Mouse (Mus musculus) stomach, embryonic 14.5 days (tissue): ENCODE data around the gene Rsg1. TPM values are rescaled to one million over a fixed set of nuclear protein-coding genes. Genes with fewer than 3 reads are reported as not detected.

ENCODE experiments used
- ATAC-seq: fragments of 200-750 bp; cut with Nextera tagmentation; 2 replicates; pipeline ENCODE4 v1.8.0; 2017; ENCODE audit warnings: low read depth, moderate TSS enrichment; ENCODE audit not compliant: insufficient number of reproducible peaks, insufficient read depth, low FRiP score
- H3K27ac ChIP-seq: fragments of 300-500 bp; sonication (generic); 2 replicates; pipeline ENCODE4 v1.5.1; 2014; ENCODE audit warnings: mild to moderate bottlenecking, low read length, moderate library complexity, mixed read lengths
- H3K27me3 ChIP-seq: fragments of 300-500 bp; sonication (generic); 2 replicates; pipeline ENCODE4 v1.6.1; 2014; ENCODE audit warnings: low read length, control low read depth, mixed read lengths; ENCODE audit not compliant: control insufficient read depth, insufficient read depth
- H3K36me3 ChIP-seq: fragments of 300-500 bp; sonication (generic); 2 replicates; pipeline ENCODE4 v1.6.1; 2014; ENCODE audit warnings: mild to moderate bottlenecking, control low read depth, low read length, moderate library complexity, mixed read lengths; ENCODE audit not compliant: control insufficient read depth, insufficient read depth
- H3K4me1 ChIP-seq: fragments of 300-500 bp; sonication (generic); 2 replicates; pipeline ENCODE4 v1.6.1; 2014; ENCODE audit warnings: low read length, control low read depth, mixed read lengths; ENCODE audit not compliant: control insufficient read depth, insufficient read depth
- H3K4me2 ChIP-seq: fragments of 300-500 bp; sonication (generic); replicated peaks from 2 replicates; pipeline ENCODE4 v1.6.1; 2014; ENCODE audit warnings: low read depth, low read length, control low read depth
- H3K4me3 ChIP-seq: fragments of 300-500 bp; sonication (generic); 2 replicates; pipeline ENCODE4 v1.5.1; 2014; ENCODE audit warnings: low read depth, low read length, control low read depth
- H3K9ac ChIP-seq: fragments of 300-500 bp; sonication (generic); replicated peaks from 2 replicates; pipeline ENCODE4 v1.6.1; 2014; ENCODE audit warnings: low read depth, mild to moderate bottlenecking, control low read depth, low read length, moderate library complexity, mixed read lengths
- H3K9me3 ChIP-seq: fragments of 300-500 bp; sonication (generic); 2 replicates; pipeline ENCODE4 v1.6.1; 2016; ENCODE audit warnings: low read depth, low read length, control low read depth; ENCODE audit not compliant: control insufficient read depth
- WGBS: fragments of 180-500 bp; shearing (Covaris S2); extraction: QIAGEN DNeasy Blood & Tissue Kit; methylation state at CpG from one replicate; pipeline ENCODE4 v1.1.7; 2014; 5-methylcytosine and 5-hydroxymethylcytosine counted together
- polyA plus RNA-seq: library from polyadenylated mRNA; unstranded; fragments of >200 nt; fragmentation: Nextera tagmentation; extraction: Ambion mirVana; gene quantifications from 2 replicates; pipeline ENCODE4 v1.2.1, GENCODE M21; 2014

The Rsg1 gene
- polyA plus RNA-seq, 1 experiment from 2014 or later, result 6.5 TPM

GRCm38 (mm10) chr4:141268350-141268749 is 54.6 kb downstream of the Rsg1 start:
- Histone ChIP-seq H3K9me3 (no peaks in the 10 kb centered on the region), H3K4me3 (no peak overlapping the region), H3K27ac (no peak overlapping the region), H3K4me2 (no peak overlapping the region), H3K27me3 (no peaks in the 10 kb centered on the region), H3K36me3 (no peaks in the 10 kb centered on the region), H3K4me1 (peaks cover 4% of the 10 kb centered on the region; the same call in 1 of the 2 replicates), H3K9ac (no peak overlapping the region)
- no peak for ATAC-seq
- WGBS, result 82% methylated on average over 4 of the region's 4 CpGs

- Histone ChIP-seq H3K27me3 (no peaks in the 10 kb centered on the region), H3K36me3 (no peaks in the 10 kb centered on the region), H3K4me1 (peaks cover 8% of the 10 kb centered on the region; the same call in 1 of the 2 replicates), H3K9ac (no peak overlapping the region), H3K4me2 (no peak overlapping the region), H3K9me3 (no peaks in the 10 kb centered on the region), H3K4me3 (no peak overlapping the region), H3K27ac (no peak overlapping the region)
- ATAC-seq, result no peak
- 77% methylated on average over 6 of the region's 6 CpGs for WGBS
Measured at GRCm38 (mm10) chr4:141269080-141269479, 55.3 kb downstream of the Rsg1 start.

- H3K4me2 ChIP-seq, result no peak overlapping the region
- H3K27me3 ChIP-seq, result no peaks in the 10 kb centered on the region
- H3K9me3 ChIP-seq, result no peaks in the 10 kb centered on the region
- no peak overlapping the region for H3K27ac ChIP-seq
- H3K4me1 ChIP-seq, result peaks cover 13% of the 10 kb centered on the region; the same call in 1 of the 2 replicates
- H3K4me3 ChIP-seq, result no peak overlapping the region
- H3K36me3 ChIP-seq, result no peaks in the 10 kb centered on the region
- no peak overlapping the region for H3K9ac ChIP-seq
- WGBS, result 58% methylated on average over 15 of the region's 15 CpGs
- no peak for ATAC-seq
Measured at GRCm38 (mm10) chr4:141270201-141270940, 56.6 kb downstream of the Rsg1 start.

- Histone ChIP-seq H3K36me3 (no peaks in the 10 kb centered on the region), H3K4me3 (no peak overlapping the region), H3K9ac (no peak overlapping the region), H3K9me3 (no peaks in the 10 kb centered on the region), H3K27ac (no peak overlapping the region), H3K4me2 (no peak overlapping the region), H3K27me3 (no peaks in the 10 kb centered on the region), H3K4me1 (peaks cover 13% of the 10 kb centered on the region; the same call in 1 of the 2 replicates)
- 71% methylated on average over 7 of the region's 7 CpGs for WGBS
- ATAC-seq, result no peak
Measured at GRCm38 (mm10) chr4:141271228-141271627, 57.5 kb downstream of the Rsg1 start.

- no peaks in the 10 kb centered on the region for H3K9me3 ChIP-seq
- H3K36me3 ChIP-seq, result no peaks in the 10 kb centered on the region
- H3K9ac ChIP-seq, result no peak overlapping the region
- WGBS, result 69% methylated on average over 6 of the region's 6 CpGs
- no peak overlapping the region for H3K27ac ChIP-seq
- H3K4me2 ChIP-seq, result no peak overlapping the region
- ATAC-seq, result no peak
- no peak overlapping the region for H3K4me3 ChIP-seq
- H3K27me3 ChIP-seq, result no peaks in the 10 kb centered on the region
- H3K4me1 ChIP-seq, result peaks cover 13% of the 10 kb centered on the region; the same call in 1 of the 2 replicates
Measured at GRCm38 (mm10) chr4:141271721-141272120, 58.0 kb downstream of the Rsg1 start.

- no peaks in the 10 kb centered on the region for H3K36me3 ChIP-seq
- H3K4me2 ChIP-seq, result peak overlapping the region; percentile 36
- no peak overlapping the region for H3K9ac ChIP-seq
- 13% methylated on average over 14 of the region's 14 CpGs for WGBS
- H3K4me1 ChIP-seq, result peaks cover 19% of the 10 kb centered on the region
- H3K9me3 ChIP-seq, result no peaks in the 10 kb centered on the region
- H3K27ac ChIP-seq, result no peak overlapping the region
- no peak for ATAC-seq
- peak overlapping the region; percentile 2; the same call in 1 of the 2 replicates for H3K4me3 ChIP-seq
- no peaks in the 10 kb centered on the region for H3K27me3 ChIP-seq
Measured at GRCm38 (mm10) chr4:141272878-141273277, 59.1 kb downstream of the Rsg1 start.

GRCm38 (mm10) chr4:141273296-141273695 is 59.5 kb downstream of the Rsg1 start:
- Histone ChIP-seq H3K4me2 (peak overlapping the region; percentile 36), H3K9me3 (no peaks in the 10 kb centered on the region), H3K27me3 (no peaks in the 10 kb centered on the region), H3K27ac (no peak overlapping the region), H3K4me3 (peak overlapping the region; percentile 2; the same call in 1 of the 2 replicates), H3K36me3 (no peaks in the 10 kb centered on the region), H3K4me1 (peaks cover 23% of the 10 kb centered on the region), H3K9ac (no peak overlapping the region)
- 19% methylated on average over 12 of the region's 12 CpGs for whole genome bisulfite sequencing
- peak; percentile 69; the same call in 1 of the 2 replicates for ATAC-seq

GRCm38 (mm10) chr4:141274485-141275341 is 61.0 kb downstream of the Rsg1 start:
- Histone ChIP-seq H3K4me3 (no peak overlapping the region), H3K27ac (no peak overlapping the region), H3K27me3 (no peaks in the 10 kb centered on the region), H3K4me2 (no peak overlapping the region), H3K4me1 (peaks cover 24% of the 10 kb centered on the region), H3K9ac (no peak overlapping the region), H3K36me3 (no peaks in the 10 kb centered on the region), H3K9me3 (no peaks in the 10 kb centered on the region)
- WGBS, result 41% methylated on average over 23 of the region's 23 CpGs
- ATAC-seq, result no peak
